Mouse (Mus musculus) cerebellum, adult 9-11 months (tissue): ENCODE measurements around the gene Scd4.
A peak's percentile ranks its signal among the peaks of the same experiment; 100 is the strongest.

ENCODE experiments used
- DNase-seq: peaks from one replicate; pipeline ENCODE4 v3.0.0; 2022

The Scd4 gene

GRCm38 (mm10) chr19:44332833-44333623 is at the start of gene Scd4:
Scd4 (plus strand) TSS chr19:44333092.
- DNase-seq = peak; percentile 83

DNA sequence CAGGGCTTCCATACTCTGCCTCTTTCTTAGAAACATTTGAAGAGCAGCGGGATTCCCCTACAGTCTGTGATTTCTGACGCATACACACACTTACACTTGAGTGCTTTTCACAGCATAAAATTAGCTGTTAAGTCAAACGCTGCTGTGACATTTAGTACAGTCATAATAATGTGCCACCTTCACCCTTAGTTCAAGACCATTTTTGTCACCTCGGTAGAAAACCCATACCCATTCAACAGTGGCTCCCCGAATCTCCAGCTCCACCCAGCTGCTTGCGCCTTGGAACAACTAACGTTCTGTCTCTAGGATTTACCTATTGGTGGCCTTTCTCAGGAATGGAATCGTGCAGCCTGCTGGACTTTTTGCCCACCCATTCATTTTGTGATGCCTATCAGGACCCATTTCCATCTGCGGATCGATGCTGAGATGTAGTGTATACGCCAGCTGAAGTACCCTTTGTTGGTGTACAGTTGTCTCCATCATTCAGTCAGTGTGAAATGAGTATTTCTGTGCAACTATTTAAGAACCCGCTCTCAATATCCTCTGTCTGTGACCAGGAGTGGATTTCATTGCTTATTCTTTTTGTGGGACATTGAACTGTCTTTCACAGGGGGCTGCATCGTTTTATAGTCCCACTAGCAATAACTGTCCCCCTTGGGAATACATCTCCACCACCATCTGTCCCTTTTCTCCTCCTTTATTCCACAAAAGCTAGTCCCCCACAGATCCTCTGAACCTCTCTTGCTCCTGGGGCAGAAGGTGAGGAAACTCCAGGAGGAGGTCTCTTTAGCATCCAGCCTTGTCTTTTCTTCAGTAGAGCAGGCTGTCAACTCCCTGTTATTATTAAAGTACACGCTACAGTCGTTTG is 49.5 kb upstream of the Scd4 start:
- DNase-seq = no peak

GRCm38 (mm10) chr19:44284025-44284695 is 48.7 kb upstream of the Scd4 start:
- peak; percentile 95 for DNase-seq

- DNase-seq = no peak
These were observed 48.2 kb upstream of the Scd4 start for GRCm38 (mm10) chr19:44284723-44285122.

GRCm38 (mm10) chr19:44285554-44285953 is 47.3 kb upstream of the Scd4 start:
- DNase-seq = no peak

DNA sequence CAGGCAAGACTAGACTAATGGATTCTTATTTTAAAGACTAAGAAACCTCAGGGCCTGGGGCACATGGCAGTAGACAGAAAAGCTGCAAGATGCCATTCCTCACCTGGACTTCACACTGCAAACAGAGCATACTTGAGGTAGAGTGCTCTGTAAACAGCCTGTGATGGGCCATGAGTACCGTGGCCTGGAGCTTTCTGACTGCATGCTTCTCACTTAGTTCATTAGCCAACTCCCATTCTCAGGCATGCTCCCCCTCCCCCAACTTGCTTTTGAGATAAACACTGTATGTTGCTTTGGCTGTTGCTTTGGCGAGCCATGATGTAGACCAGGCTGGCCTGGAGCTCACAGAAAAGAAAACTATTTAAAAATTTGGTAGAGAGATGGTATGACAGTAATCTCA is 46.8 kb upstream of the Scd4 start:
- DNase-seq = no peak

GRCm38 (mm10) chr19:44287415-44288110 is 45.3 kb upstream of the Scd4 start:
- no peak for DNase-seq

GRCm38 (mm10) chr19:44292083-44292482 is 40.8 kb upstream of the Scd4 start:
- peak; percentile 57 for DNase-seq

DNA sequence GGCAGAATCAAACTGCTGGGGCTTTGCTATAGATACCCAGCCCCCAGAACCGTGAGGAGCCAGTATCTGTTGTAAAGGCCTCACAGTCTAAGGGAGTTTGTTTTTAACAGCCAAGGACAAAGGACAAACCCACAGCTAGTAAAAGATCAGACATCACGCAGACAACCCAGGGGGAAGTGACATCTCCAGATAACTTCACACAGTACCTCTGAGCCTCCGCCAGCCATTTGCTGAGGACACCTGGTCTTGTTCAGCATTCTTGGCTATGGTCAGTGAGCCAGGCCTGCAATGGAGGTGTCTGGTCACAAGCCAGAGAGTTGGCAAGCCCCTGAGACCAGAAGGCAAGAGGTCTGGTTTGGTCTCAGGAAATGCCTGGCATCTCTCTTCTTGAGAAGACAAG is 40.4 kb upstream of the Scd4 start:
- peak; percentile 96 for DNase-seq

DNA sequence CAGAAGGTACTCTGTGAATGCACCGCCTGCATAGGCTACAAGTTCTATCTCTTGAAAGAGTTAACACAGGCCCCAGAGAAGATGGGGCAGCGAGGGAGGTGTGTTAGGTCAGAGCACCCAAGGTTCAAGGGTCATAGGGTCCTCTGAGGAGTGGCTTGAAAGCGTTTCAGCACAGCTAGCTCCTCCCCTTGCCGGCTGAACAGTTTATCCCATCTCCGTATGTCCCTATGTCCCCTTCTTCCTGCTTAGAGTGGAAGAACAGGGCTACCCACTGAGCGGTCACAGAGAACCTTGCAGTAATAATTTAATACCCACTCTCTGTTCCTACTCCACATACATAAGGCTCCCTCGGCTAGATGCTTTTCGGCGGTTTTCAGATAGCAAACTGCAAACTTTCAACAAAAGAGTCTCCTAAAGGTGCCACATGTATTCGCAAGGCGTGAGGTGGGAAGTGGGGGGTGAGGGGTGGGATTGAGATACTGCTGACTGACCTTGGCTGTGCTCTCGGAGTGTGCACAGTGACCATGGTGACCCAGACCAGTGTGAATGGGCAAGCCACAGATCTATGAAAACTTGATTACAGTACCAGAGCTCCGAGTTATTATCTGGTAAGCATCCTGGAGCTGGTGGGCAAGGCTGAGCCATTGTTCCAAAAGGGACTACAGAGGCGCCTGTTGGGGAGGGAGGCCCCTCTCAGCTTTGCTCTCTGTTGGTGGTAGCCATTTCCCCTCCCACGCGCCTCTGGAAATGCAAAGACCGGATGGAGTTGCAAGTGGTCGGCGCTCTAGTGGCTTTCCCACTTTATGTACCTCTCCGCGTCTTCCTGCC is 39.7 kb upstream of the Scd4 start, which contains the start of gene Scd2:
Gene Scd2, plus strand, starts transcription at position 734 of the 828 bp plus-strand sequence.
- no peak for DNase-seq

GRCm38 (mm10) chr19:44293769-44294551 is 38.9 kb upstream of the Scd4 start:
- peak; percentile 98 for DNase-seq

GRCm38 (mm10) chr19:44294588-44295041 is 38.3 kb upstream of the Scd4 start:
- DNase-seq = peak; percentile 93

DNA sequence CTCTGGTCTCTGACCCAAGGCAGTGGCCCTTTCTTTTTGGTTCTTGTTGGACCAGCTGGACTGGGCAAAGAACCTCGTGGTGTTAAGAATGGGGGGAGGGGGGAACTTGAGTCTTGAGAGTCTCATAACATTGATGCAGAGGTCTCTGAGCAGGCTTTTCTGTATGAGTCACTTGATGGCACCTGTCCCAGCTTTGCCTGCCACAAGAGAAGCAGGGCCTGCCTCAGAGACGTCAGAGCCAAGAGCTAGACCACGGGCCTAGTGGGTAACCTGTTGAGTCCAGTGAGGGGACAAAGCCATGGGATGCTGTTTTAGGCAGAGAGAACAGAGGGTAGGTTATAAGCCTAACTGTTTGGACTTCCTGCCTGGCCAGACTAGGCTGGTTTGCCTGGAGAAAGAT is 37.6 kb upstream of the Scd4 start:
- peak; percentile 82 for DNase-seq

- peak; percentile 89 for DNase-seq
These were observed 37.2 kb upstream of the Scd4 start for GRCm38 (mm10) chr19:44295741-44296140.

DNA sequence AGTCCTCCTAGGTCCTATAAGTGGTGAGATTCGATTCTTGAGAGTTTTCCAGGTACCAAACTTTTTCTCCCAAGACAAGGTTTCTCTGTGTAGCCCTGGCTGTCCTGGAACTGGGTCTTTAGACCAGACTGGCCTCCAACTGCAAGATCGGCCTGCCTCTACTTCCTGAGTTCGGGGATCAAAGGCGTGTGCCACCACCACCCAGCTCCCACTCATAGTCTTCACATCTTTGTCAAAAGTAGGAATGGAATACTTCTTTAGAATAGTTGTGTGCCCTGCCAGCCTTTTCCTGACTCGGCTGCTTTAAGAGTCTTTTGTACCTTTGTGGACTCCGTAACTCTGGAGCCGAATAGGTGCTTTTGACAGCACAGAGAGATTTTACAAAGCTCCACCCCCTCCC is 36.7 kb upstream of the Scd4 start:
- no peak for DNase-seq

- DNase-seq = no peak
These were observed 35.7 kb upstream of the Scd4 start for GRCm38 (mm10) chr19:44297068-44297760.

DNA sequence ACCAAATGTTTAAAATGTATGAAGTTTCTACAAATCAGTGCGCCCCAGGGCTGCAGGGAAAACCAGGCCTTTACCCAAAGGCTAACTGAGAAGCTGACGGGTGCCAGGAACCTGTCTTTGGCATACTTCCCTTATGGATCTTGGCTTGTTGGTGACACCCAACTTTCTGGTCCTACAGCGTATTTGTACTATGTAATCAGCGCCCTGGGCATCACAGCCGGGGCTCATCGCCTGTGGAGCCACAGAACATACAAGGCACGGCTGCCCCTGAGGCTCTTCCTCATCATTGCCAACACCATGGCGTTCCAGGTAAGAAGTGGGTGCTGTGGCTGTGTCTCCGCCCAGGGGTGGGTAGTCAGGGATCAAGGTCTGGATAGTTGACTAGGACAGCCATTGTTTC is 35.0 kb upstream of the Scd4 start:
- DNase-seq = peak; percentile 57

DNA sequence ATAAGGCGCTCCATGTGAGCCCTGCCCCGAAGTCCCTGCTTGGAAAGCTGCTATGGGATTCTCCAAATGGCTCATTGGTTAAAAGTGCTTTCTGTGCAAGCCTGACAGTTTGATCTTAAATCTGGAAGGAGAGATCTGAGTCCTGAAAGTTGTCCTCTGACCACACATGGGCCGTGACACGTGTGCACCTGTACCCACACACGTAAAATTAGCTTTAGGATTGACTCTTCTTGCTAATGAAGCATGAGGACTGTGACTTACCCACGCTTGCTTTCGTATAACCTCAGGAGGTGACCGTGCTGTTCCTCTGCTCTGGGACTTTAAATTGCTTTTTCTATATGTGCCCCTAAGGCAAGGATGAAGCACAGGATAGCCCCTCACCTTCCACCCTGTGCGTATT is 33.8 kb upstream of the Scd4 start:
- DNase-seq = no peak

DNA sequence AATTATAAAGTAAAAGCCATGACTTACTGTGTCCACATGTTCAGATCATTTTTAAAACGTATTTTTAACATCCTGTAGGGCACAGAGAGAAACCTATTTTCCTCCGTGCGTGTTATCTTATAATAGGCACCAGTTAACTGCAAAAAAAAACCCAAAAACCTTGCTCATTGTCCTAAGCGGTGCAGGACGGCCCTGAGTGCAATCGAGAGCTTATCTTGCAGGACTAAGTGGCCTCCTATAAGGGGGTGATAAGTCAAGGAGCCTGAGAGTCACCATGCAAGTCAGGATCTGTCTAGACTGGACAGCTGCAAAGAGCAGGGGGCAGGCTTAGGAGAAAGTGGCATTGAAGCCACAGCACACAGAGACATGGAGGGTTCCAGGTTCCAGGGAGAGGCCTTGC is 33.0 kb upstream of the Scd4 start:
- DNase-seq = no peak

DNA sequence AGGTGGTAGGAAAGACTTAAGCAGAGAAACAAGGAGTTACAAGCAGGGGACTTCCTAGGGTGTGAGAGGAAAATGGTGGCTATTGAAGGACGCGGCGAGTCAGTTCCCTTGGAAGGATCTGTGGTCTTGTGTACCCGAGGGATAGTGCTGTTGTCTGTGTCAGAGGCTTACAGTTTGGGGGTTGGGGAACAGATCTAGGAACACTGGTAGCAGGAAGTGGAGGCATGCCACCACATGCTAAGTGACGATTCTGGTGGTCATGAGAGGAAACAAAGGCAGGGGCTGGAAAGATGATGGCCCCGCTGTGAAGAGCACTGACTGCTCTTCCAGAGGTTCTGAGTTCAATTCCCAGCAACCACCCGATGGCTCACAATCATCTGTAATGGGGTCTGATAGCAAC is 32.4 kb upstream of the Scd4 start:
- DNase-seq = no peak
